Mouse (Mus musculus) stomach, postnatal 0 days (tissue): ENCODE results near the gene Nkiras2. TPM values are rescaled to one million over a fixed set of nuclear protein-coding genes. Genes with fewer than 3 reads are reported as not detected.
"Not testable (repeated sequence)": the region's sequence is repeated elsewhere in the genome, so short reads cannot be mapped to it uniquely, and the experiment has no call there.

ENCODE experiments used
- ATAC-seq: fragments of 200-750 bp; cut with Nextera tagmentation; 2 replicates; pipeline ENCODE4 v1.8.0; 2017; ENCODE audit not compliant: low FRiP score, low TSS enrichment
- DNase-seq: peaks from one replicate; pipeline ENCODE4 v3.0.0-alpha.2; 2016; ENCODE audit warnings: low spot score
- H3K27ac ChIP-seq: fragments of 300-500 bp; sonication (generic); replicated peaks from 2 replicates; pipeline ENCODE4 v1.5.1; 2014; ENCODE audit warnings: mild to moderate bottlenecking, control low read depth
- H3K27me3 ChIP-seq: fragments of 300-500 bp; sonication (generic); 2 replicates; pipeline ENCODE4 v1.6.1; 2014; ENCODE audit warnings: low read length; ENCODE audit not compliant: control insufficient read depth, insufficient read depth
- H3K36me3 ChIP-seq: fragments of 300-500 bp; sonication (generic); 2 replicates; pipeline ENCODE4 v1.6.1; 2014; ENCODE audit warnings: low read length, mixed read lengths; ENCODE audit not compliant: control insufficient read depth, insufficient read depth
- H3K4me1 ChIP-seq: fragments of 300-500 bp; sonication (generic); replicated peaks from 2 replicates; pipeline ENCODE4 v1.6.1; 2014; ENCODE audit warnings: antibody characterized with exemption; ENCODE audit not compliant: control insufficient read depth, insufficient read depth
- H3K4me2 ChIP-seq: fragments of 300-500 bp; sonication (generic); replicated peaks from 2 replicates; pipeline ENCODE4 v1.6.1; 2014; ENCODE audit warnings: low read depth, mild to moderate bottlenecking, control low read depth, moderate library complexity
- H3K4me3 ChIP-seq: fragments of 300-500 bp; sonication (generic); 2 replicates; pipeline ENCODE4 v1.5.1; 2014; ENCODE audit warnings: low read depth, low read length, control low read depth
- H3K9ac ChIP-seq: fragments of 300-500 bp; sonication (generic); 2 replicates; pipeline ENCODE4 v1.6.1; 2014; ENCODE audit warnings: mild to moderate bottlenecking, low read length, control low read depth, mixed read lengths
- H3K9me3 ChIP-seq: fragments of 300-500 bp; sonication (generic); 2 replicates; pipeline ENCODE4 v1.6.1; 2016; ENCODE audit warnings: low read length; ENCODE audit not compliant: control insufficient read depth
- CTCF ChIP-seq: IDR thresholded peaks from 2 replicates; pipeline ENCODE4 v1.5.1; 2016; ENCODE audit warnings: antibody characterized with exemption, low read depth, mild to moderate bottlenecking, moderate library complexity
- EP300 ChIP-seq: optimal IDR thresholded peaks from 2 replicates; pipeline ENCODE3; 2016; ENCODE audit warnings: antibody characterized with exemption
- WGBS: fragments of 180-500 bp; shearing (Covaris S2); extraction: QIAGEN DNeasy Blood & Tissue Kit; methylation state at CpG from one replicate; pipeline ENCODE4 v1.1.7; 2014; 5-methylcytosine and 5-hydroxymethylcytosine counted together
- polyA plus RNA-seq: library from polyadenylated mRNA; unstranded; fragments of >200 nt; fragmentation: Nextera tagmentation; extraction: Ambion mirVana; gene quantifications from 2 replicates; pipeline ENCODE4 v1.2.1, GENCODE M21; 2015

The Nkiras2 gene
- polyA plus RNA-seq, 1 experiment from 2014 or later, result 59.0 TPM

- H3K4me1 ChIP-seq, result no peaks in the 10 kb centered on the region
- ATAC-seq (no peak), DNase-seq (no peak)
- H3K9ac ChIP-seq, result no peak overlapping the region
- 13% methylated on average over 3 of the region's 3 CpGs for WGBS
- H3K36me3 ChIP-seq, result no peaks in the 10 kb centered on the region
- no peaks in the 10 kb centered on the region for H3K27me3 ChIP-seq
- H3K4me2 ChIP-seq, result no peak overlapping the region
- no peaks in the 10 kb centered on the region for H3K9me3 ChIP-seq
- H3K4me3 ChIP-seq, result no peak overlapping the region
- no peak for TF ChIP-seq CTCF
- TF ChIP-seq EP300, result no peak
- no peak overlapping the region for H3K27ac ChIP-seq
Observed at GRCm38 (mm10) chr11:100651748-100652147, 32.7 kb downstream of the Nkiras2 start.

DNA sequence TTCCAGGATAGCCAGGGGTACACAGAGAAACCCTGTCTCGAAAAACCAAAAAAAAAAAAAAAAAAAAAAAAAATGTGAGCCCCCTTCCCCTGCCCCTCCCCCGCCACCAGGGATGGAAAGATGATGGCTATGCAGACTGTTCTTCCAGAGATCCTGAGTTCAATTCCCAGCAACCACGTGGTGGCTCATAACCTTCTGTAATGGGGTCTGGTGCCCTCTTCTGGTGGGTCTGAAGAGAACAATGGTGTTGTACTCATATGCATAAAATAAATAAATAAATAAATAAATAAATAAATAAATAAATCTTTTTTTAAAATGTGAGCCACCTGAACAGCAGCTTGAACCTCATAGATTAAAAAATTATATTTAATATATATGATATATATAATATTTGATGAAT lies 36.5 kb downstream of the Nkiras2 start:
- not testable (repeated sequence) for H3K9me3 ChIP-seq, H3K36me3 ChIP-seq, H3K27ac ChIP-seq, H3K4me1 ChIP-seq, H3K4me2 ChIP-seq, H3K27me3 ChIP-seq, DNase-seq, ATAC-seq, H3K9ac ChIP-seq, H3K4me3 ChIP-seq
- TF ChIP-seq CTCF, result peak; percentile 41
- 63% methylated on average over 2 of the region's 3 CpGs for WGBS

DNA sequence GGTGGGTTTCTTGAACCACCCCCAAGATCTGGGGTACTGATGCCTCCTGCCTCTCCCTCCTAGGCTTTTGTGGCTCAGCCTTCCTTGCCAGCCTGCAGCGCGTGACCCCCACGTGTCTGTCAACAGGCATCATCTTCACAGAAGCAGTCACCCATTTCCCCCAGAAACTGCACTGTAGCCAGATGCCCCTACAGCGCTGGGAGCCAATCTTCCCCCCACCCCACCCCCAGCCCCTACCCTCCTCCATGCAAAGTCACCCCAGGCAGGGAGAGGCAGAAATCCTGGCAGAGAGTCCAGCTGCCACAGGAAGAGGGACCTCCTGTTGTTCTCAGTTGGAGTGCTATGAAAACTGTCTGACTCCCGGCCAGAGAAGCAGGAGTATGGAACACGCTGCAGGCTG lies 37.4 kb downstream of the Nkiras2 start:
- Histone ChIP-seq H3K4me2 (no peak overlapping the region), H3K9me3 (no peaks in the 10 kb centered on the region), H3K4me3 (no peak overlapping the region), H3K27ac (no peak overlapping the region), H3K4me1 (no peaks in the 10 kb centered on the region), H3K27me3 (no peaks in the 10 kb centered on the region), H3K9ac (no peak overlapping the region), H3K36me3 (no peaks in the 10 kb centered on the region)
- no peak for TF ChIP-seq EP300
- no peak for TF ChIP-seq CTCF
- ATAC-seq (no peak), DNase-seq (peak; percentile 17)
- WGBS, result 12% methylated on average over 6 of the region's 6 CpGs

GRCm38 (mm10) chr11:100659806-100660205 lies 40.8 kb downstream of the Nkiras2 start:
- no peak overlapping the region for H3K27ac ChIP-seq

DNA sequence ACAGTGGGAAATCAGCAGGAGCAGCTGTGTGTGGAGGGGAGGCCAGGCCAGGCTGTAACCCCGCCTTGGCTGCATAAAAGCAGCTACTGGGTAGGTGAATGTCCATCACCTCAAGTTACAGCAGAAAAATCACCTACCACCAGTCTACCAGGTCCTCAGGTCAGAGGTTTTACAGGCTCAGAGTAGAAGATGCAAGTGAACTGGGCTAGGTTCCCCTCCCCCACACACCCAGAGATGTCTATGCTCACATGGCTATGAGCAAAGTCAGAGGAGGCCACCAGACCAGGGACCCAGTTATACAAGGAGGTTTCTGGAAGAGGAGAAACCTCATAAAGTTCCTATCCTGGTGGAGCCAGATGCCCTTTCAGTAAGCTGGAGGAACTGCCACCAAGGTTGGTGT lies 52.0 kb downstream of the Nkiras2 start:
- H3K4me2 ChIP-seq, result no peak overlapping the region
- H3K27me3 ChIP-seq, result no peaks in the 10 kb centered on the region
- WGBS, result 78% methylated on average over 1 of the region's 1 CpGs

More at GRCm38 (mm10) chr11:100659806-100660205, 40.8 kb downstream of the Nkiras2 start:
- H3K9ac ChIP-seq, result no peak overlapping the region
- no peaks in the 10 kb centered on the region for H3K9me3 ChIP-seq
- WGBS, result 76% methylated on average over 10 of the region's 10 CpGs
- no peaks in the 10 kb centered on the region for H3K36me3 ChIP-seq
- no peak overlapping the region for H3K4me3 ChIP-seq
- no peak overlapping the region for H3K4me2 ChIP-seq
- no peaks in the 10 kb centered on the region for H3K4me1 ChIP-seq
- H3K27me3 ChIP-seq, result no peaks in the 10 kb centered on the region
- DNase-seq (no peak), ATAC-seq (no peak)
- no peak for TF ChIP-seq EP300
- no peak for TF ChIP-seq CTCF

DNA sequence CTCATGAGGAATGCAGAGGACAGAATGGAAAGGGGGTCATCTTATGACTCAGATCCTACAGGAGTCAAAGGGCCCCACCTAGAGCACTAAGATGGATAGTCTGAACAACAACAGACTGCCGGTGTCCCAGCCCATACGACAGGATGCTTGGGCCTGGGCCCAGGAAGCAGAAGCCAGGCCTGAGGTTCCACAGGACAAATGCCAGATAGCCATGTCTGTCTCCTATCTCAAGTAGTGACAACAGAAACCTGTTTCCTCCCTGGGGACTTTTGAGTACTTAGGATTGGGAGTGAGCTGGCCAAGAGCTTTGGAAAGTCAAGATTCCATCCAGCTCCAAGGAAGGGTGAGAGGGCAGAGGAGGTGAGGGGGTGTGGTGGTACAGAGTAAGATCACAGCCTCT lies 52.9 kb downstream of the Nkiras2 start:
- Histone ChIP-seq H3K27me3 (no peaks in the 10 kb centered on the region), H3K9ac (no peak overlapping the region), H3K4me1 (no peaks in the 10 kb centered on the region), H3K36me3 (no peaks in the 10 kb centered on the region), H3K9me3 (no peaks in the 10 kb centered on the region), H3K4me3 (no peak overlapping the region), H3K4me2 (no peak overlapping the region), H3K27ac (no peak overlapping the region)
- ATAC-seq (no peak), DNase-seq (no peak)
- WGBS, result 55% methylated on average over 2 of the region's 2 CpGs
- TF ChIP-seq CTCF (no peak), EP300 (no peak)

More for the DNA sequence above, 52.0 kb downstream of the Nkiras2 start:
- TF ChIP-seq CTCF, result no peak
- no peak for TF ChIP-seq EP300
- no peak overlapping the region for H3K27ac ChIP-seq
- H3K36me3 ChIP-seq, result no peaks in the 10 kb centered on the region
- no peak overlapping the region for H3K4me3 ChIP-seq
- no peaks in the 10 kb centered on the region for H3K4me1 ChIP-seq
- ATAC-seq, result no peak
- H3K9me3 ChIP-seq, result no peaks in the 10 kb centered on the region
- H3K9ac ChIP-seq, result no peak overlapping the region
- DNase-seq, result no peak
